Mouse (Mus musculus): Measurements from ENCODE around the gene Rps18. TPM values are rescaled to one million over a fixed set of nuclear protein-coding genes. Genes with fewer than 3 reads are reported as not detected.

The Rps18 gene
- total RNA-seq, 2 experiments from 2014 or later, result 282 to 369 TPM

DNA sequence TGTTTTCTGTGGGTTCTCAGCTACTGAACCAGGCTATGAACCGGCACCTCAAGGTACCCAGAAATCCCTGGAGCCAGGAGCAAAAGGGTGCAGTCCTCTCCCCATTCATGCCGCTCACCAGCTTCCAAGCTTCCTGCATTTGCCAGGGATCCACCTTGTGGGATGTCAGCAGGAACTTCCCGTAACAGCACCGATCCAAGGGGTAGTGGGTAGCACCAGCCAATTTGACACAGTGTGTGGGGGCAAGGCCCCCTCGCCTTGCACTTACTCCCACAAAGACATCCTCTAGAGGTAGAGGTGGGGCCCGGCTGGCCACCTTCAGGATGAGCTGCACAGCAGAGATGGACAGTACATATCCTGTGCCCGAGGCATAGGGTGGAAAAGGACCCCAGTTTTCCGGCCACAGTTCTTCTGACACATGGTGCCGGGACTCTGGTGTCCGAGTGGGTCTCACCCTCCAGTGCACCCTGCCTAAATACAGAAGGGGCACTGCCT, 5.6 kb downstream of the Rps18 start:
- DNase-seq, result no peak

DNA sequence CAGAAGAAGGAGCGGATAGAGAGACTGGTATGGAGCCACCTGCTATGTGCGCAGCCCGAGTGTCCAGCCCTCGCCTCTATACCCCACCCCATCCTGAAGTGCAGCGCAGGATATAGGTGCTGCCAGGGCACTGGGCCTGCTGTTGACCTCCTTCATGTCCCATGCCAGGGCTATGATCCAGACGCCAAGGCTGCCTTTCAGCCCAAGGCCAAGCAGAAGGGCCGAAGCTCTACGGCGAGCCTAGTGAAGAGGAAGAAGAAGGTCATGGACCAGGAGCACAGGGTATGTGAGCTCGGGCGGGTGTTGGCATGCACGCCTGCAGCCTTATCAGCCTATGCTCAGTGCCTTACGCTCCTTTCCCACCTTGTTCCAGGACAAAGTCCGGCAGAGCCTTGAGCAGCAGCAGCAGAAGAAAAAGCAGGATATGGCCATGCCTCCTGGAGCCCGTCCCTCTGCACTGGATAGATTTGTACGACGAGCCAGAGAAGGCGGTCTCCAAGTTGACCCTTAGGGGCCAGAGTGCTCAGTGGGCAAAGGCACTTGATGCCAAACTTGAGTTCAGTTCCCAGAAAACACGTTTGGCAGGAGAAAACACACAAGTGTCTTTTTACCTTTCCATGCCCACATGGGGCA, 6.8 kb downstream of the Rps18 start:
- DNase-seq, result no peak

More for the DNA sequence above, 5.6 kb downstream of the Rps18 start:
- intact Hi-C loops (cut with DNase I), result no loop called here

DNA sequence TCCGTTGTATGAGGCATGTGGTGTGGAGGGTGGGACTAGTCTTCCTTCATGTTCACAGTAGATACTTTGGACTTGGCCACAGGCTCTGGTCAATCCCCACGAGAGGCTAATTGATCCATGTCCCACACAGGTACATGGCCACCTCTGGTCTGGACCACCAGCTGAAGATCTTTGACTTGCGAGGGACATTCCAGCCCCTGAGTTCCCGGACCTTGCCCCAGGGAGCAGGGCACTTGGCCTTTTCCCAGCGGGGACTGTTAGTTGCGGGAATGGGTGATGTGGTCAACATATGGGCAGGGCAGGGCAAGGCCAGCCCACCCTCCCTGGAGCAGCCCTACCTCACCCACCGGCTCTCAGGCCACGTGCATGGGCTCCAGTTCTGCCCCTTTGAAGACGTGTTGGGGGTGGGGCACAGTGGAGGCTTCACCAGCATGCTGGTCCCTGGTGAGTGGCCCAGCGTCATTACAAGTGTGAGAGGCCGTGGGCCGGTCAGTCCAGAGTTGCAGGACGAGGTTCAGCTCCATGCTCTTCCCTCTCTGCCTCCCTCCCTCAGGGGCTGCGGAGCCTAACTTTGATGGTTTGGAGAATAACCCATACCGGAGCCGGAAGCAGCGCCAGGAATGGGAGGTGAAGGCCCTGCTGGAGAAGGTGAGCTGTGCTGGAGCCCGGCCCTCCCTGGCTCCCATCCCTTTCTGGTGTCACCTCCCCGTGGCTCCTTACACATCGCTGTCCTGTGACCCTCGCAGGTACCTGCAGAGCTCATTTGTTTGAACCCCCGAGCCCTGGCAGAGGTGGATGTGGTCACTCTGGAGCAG, 7.5 kb downstream of the Rps18 start:
- intact Hi-C loops (cut with DNase I), result no loop called here
- peak in 1 of 2 experiments; percentile 11 for DNase-seq

More for the DNA sequence above, 6.8 kb downstream of the Rps18 start:
- intact Hi-C loops (cut with DNase I), result no loop called here

DNA sequence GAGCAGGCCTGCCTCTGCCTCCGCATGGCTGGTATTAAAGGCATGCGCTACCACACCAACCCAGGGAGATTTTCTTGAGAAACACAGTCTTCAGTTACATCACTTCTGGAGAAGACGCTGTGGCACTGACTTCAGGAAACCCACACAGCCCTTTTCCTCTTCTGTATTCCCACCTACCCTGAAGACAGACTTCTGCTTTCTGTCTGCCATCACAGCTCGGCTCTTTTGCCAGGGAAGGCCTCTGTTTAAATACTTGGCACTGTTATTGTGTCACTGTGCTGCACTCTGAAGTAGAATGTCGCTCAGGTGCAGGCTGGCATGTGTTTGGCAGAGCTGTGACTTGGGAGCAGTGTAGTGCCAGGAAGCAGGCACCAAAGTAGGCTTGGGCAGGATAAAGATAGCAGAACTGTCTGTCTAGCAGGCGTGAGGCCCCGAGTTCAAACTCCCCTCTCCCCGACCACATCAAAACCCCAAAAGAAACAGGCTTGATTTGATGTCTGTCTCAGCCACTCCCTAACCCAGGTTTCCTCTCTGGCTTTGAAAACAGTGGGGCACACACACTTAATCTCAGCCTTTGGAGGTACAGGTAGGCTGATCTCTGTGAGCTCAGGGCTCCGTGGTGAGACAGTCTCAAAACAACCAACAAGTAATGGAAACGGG, 8.2 kb downstream of the Rps18 start:
- intact Hi-C loops (cut with DNase I), result no loop called here

DNA sequence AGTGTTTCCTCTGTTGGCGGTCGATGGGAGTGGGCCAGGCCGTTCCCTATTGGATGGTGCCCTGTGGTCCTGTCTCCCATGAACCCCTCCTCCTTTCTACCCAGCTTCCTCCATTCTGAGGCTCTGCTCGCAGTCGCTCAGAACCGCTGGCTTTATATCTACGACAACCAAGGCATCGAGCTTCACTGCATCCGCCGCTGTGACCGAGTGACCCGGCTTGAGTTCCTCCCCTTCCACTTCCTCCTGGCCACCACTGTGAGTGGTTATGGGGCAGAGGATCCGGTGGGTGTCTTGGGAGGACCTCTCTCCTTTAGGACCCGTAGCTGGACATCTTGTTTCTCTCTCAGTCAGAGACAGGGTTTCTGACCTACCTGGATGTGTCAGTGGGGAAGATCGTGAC, 12.3 kb downstream of the Rps18 start:
- intact Hi-C loops (cut with DNase I), result no loop called here
- DNase-seq, result no peak

More for the DNA sequence above, 8.2 kb downstream of the Rps18 start:
- no peak for DNase-seq

DNA sequence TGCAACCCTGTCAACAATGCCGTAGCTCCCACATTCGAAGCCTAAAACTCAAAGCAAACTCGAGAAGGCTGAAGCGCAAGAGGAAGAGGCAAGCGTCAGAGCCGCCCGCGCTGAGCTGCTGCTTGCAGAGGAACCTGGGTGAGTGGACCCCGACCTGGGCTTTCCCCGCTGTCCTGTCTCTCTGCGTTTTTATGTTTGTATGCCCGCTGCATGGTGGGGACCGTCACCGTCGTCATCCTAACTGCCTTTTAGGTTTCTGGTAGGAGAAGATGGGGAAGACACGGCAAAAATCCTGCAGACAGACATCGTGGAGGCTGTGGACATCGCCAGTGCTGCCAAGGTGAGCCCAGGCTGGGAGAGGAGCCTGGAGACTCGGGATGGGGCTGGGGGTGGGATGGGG, 14.4 kb downstream of the Rps18 start:
- intact Hi-C loops (cut with DNase I), result loop anchor here (2.0 kb wide), 1 partner anchor 13 kb away; the partner anchor contains the start of gene Vps52
- DNase-seq, result no peak

DNA sequence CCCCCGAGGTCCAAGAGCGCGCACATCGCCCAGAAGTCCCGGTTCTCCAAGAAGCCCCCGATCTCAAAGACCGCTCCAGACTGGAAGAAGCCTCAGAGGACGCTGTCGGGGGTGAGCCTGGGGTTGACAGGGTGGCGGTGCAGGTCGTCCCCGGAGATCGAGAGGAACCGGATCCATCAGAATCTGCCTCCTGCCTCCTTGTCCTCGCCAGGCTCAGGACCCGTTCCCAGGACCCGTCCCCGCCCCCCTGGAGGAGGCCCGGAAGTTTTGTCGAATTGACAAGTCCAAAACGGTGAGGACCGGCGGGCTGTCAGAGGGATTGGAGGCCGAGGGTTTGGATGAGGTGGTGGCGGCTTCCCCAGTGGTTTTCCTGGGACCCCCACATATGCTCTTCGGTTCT, 14.8 kb downstream of the Rps18 start:
- intact Hi-C loops (cut with DNase I), result loop anchor here (2.0 kb wide), 1 partner anchor 14 kb away; the partner anchor contains the start of gene Vps52
- DNase-seq, result no peak

DNA sequence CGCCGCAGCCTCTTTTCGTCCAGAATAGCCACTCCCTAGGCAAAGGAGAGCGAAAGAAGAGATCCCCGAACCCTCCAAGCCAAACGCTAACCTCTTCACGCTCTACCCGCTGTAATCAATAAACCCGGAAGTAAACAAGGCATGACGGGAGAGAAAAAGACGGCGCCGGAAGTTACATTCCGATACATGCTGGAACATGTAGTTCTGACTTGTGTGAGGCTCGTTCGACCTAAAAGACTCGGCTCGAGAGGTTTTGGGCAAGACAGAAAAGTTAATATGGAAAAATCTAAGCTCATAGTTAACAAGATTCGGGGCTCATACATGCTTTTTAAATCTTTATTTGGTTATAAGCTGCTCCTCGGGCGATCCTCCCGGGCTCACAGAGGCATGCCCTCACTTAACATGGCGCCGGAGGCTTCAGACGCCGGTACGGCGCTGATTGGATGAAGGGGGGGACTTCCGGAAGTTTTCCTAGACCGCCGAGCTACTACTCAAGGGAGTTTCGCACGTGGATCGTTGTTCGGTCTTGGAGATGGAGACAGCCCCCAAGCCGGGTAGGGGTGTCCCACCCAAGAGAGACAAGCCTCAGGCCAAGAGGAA, 15.5 kb downstream of the Rps18 start, which contains the start of the genes Pfdn6 and Wdr46:
Gene Pfdn6 (minus strand): TSS at position 138 of the 600 bp plus-strand sequence.
Gene Wdr46 (plus strand): TSS at position 455 of the 600 bp plus-strand sequence.
- peak; percentile 77 to 80 for DNase-seq
- intact Hi-C loops (cut with DNase I), result loop anchor here (2.0 kb wide), 1 partner anchor 14 kb away; the partner anchor contains the start of gene Vps52

DNA sequence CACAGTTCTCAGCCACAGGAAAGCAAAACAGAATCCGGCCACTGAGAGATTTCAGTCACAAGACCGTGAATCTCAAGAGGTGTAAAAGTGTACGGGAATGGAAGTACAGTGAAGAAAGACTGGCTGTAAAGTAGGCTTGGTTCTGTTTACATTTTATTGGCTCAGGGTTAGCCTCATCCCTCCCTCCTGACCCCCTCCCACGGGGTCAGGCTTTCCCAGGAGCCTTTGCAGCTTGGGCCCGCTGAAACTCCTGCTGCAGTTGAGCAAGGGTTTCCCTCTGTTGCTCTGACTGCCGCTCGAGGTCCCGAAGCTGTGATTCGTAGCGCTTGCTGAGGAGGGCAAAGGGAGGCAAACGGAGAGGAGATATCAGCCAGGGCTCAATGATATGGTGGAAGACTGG, 17.0 kb downstream of the Rps18 start:
- DNase-seq, result no peak
- intact Hi-C loops (cut with DNase I), result no loop called here

DNA sequence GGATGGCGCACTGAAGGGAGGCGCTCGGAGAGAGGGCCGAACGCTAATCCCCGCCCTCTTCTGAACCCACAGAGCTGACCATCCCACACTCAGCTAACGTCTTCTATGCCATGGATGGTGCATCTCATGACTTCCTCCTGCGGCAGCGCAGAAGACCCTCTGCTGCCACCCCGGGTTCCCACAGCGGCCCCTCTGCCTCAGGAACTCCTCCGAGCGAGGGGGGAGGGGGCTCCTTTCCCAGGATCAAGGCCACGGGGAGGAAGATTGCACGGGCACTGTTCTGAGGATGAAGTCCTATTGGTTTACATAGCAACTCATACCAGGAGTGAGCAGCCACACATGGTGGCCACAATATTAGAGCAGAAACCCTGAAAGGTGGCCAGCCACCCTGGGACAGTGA, 18.8 kb downstream of the Rps18 start:
- intact Hi-C loops (cut with DNase I), result no loop called here
- DNase-seq, result no peak

DNA sequence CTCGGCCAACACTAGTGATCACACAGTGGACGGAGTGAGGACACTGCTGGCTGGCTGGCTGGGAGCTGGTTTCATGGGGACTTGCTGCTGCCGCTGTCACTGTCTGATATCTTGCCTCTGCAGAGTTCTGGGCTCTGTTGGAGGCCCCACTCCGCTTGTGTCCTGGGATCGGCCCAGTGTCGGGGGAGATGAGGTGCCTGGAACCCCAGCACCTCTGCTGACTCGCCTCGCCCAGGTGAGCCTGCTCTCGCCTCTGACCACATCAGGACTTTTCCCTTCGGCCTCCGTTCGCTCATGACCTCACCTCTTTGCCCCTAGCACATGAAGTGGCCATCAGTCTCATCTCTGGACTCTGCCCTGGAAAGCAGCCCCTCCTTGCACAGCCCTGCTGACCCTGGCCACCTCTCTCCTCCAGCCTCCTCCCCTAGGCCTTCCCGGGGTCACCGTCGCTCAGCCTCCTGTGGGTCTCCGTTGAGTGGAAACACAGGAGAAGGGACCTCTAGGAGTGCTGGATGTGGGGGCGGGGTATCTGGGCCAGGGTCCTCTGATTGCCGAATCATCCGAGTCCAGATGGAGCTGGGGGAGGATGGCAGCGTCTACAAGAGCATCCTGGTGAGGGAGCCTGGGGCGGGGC, 20.3 kb downstream of the Rps18 start:
- intact Hi-C loops (cut with DNase I), result no loop called here
- DNase-seq, result no peak

DNA sequence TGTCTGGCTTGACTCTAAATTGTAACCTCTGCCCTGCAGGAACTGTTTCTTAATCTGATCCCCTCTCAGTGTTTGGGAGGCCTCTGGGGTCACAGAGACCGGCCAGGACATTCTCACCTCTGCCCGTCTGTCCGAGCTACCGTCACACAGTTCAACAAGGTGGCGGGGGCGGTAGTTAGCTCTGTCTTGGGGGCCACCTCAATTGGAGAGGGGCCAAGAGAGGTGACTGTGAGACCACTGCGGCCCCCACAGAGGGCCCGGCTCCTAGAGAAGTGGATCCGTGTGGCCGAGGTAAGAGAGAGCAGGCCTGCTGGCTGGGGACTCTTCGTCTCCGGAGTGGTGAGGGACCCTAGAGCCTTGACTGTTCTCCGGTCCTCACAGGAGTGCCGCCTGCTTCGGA, 22.8 kb downstream of the Rps18 start:
- no peak for DNase-seq
- intact Hi-C loops (cut with DNase I), result no loop called here

DNA sequence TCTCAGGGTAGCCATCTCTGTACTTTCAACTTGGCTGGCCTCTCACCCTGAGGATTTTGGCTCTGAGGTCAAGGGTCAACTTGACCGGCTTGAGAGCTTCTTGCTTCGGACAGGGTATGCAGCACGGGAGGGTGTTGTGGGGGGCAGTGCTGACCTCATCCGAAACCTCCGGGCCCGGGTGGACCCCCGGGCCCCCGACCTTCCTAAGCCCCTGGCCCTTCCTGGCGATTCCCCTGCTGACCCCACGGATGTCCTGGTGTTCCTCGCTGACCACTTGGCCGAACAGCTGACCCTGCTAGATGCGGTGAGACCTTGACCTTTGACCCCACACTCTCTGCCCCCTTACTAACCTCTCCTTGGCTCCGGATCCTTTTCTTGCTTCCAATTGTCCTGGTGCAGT, 23.4 kb downstream of the Rps18 start:
- intact Hi-C loops (cut with DNase I), result no loop called here
- no peak for DNase-seq

DNA sequence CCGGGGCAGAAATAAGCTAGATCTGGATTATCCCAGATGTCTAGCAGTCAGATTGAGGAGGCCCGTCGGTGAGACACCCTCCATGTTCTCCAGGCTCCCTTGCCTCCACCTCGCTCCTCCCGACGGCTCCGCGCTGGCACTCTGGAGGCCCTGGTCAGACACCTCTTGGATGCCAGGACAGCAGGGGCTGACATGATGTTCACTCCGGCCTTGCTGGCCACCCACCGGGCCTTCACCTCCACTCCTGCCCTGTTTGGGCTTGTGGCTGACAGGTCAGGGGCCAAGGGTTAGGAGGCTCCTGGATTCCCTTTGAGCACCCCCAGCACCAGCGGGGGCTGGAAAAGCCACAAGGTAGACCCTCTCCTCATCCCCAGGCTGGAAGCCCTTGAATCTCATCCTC, 23.9 kb downstream of the Rps18 start:
- no peak for DNase-seq
- intact Hi-C loops (cut with DNase I), result no loop called here

DNA sequence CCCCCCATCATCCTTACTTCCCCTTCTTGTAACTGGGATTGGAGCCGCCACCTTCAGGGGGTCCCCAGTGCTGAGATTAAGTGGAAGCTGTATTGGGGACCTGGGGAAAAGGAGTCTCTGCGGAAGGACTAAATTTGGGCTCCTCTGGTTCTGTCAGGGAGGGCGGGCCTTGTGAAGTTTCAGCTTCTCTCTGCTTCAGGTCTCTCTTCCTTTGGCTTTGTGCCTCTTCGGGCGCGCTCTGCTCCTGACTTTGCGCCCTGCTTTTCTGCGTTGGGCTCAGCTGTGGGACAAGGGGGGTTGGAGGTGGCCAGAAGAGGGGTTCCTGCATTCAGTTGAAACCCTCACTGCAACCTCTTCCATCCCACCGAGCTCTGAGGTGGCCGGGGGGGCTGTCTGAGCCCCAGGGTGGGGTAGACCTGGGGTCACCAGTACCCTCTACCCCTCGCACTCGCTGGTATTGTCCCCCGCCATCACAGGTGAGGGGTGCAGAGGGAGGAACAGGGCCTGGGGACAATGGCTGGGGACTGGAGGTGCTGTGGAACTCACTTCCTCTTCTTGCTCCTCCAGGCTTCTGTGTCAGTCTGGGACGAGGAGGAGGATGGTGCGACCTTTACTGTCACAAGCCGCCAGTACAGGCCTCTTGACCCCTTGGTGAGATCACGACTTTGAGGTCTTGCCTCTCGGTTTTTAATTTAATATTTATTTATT, 24.5 kb downstream of the Rps18 start:
- DNase-seq, result no peak
- intact Hi-C loops (cut with DNase I), result no loop called here

DNA sequence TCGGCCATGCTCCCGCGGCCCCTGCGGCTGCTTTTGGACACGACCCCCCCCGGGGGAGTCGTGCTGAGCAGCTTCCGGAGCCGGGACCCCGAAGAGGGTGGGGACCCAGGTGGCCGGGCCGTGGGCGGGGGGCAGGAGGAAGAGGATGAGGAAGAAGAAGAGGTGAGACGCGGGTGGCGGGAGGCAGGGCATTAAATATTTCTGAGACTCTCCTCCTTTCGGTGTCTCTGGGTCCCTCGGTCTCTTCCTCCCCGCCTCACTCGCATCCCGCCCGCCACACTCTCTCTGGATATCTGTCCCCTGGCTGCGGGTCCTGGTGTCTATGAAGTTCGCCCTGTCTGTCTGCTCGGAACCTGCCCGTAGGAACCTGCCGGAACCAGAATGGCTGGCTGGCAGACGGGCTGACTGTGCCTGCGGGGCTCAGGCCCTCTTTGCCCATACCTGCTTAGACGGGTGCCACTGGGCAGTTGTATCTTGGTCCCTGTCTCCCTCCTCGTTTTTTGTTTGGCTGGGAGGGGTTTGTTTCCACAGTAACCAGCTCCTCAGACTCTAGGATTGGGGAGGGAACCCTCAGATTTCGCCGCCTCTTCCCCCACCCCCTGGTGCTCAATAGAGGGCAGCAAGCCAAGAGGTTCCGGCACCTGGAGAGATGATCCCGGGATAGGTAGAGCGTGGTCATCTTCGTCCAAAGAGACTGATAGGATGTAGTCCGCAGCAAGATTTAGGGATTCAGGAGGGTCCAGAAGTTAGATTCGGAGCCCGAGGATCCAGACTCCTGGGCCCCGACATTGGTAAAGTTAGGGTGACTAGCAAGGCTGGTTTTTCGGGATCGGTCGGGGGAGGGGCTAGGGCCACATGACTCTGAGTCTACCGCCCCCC, 25.3 kb downstream of the Rps18 start:
- peak in 1 of 2 experiments; percentile 40 for DNase-seq
- intact Hi-C loops (cut with DNase I), result no loop called here

DNA sequence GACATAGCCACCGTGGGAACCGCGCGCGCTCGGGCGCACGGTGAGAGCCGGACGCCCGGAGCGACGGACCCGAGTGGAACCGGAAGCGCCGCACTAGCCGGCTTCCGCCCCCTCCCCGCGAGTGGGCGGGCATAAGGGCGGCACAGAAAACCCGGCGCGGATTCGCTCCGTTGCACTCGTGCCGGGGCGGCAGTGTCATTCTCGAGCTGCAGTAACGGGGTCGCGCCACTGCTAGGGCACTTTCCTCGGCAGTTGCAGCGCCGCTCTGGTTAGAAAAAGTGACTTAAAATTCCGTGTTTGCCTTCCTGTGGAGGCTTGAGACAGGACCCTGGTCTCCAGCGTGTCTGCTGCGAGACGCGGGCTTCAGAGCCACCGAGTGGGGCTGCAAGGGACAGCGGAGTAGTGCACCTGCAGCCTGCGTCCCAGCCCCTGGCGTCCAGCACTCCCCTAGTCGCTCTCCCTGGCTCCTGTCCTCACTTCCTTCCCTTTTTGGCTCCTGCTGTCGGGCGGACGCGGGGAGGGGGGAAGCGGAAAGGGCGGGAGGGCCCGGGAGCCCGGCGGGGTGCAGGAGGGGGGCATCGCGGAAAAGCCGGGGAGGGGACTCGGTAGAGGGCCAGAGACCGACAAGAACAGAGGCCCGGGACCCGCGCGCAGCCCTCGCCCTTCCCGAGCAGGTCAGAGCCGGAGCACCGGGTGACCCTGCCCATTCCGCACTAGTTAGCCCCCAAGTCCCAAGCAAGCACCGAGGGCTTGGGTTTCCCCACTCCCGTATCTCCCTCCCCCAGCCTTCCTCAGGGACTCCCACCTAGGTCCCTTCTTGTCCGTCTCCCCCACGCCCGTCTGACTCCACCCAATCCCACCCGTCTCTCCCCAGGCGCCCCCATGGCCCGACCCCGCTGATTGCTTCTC, 26.2 kb downstream of the Rps18 start, which contains the start of gene Rgl2:
Gene Rgl2 (plus strand): TSS at position 173 of the 909 bp plus-strand sequence.
- DNase-seq, result peak; percentile 87 to 90
- intact Hi-C loops (cut with DNase I), result no loop called here

All from gastrocnemius, postnatal 36 days (tissue).